Mouse (Mus musculus) hindbrain, embryonic 11.5 days (tissue): Measurements from ENCODE around the gene Epha3. TPM values are rescaled to one million over a fixed set of nuclear protein-coding genes. Genes with fewer than 3 reads are reported as not detected.
A peak's percentile ranks its signal among the peaks of the same experiment; 100 is the strongest.

Experiments used
- ATAC-seq: fragments of 200-750 bp; cut with Nextera tagmentation; 2 replicates; pipeline ENCODE4 v1.8.0; 2017; ENCODE audit warnings: mild to moderate bottlenecking, moderate TSS enrichment, moderate library complexity; ENCODE audit not compliant: low FRiP score
- DNase-seq: peaks from one replicate; pipeline ENCODE4 v3.0.0-alpha.2; 2015; ENCODE audit warnings: low spot score
- H3K27ac ChIP-seq: fragments of 300-500 bp; sonication (generic); 2 replicates; pipeline ENCODE4 v1.5.1; 2014; ENCODE audit warnings: mild to moderate bottlenecking, low read depth, low read length
- H3K27me3 ChIP-seq: fragments of 300-500 bp; sonication (generic); 2 replicates; pipeline ENCODE4 v1.6.1; 2014; ENCODE audit warnings: mild to moderate bottlenecking, low read length, moderate library complexity, mixed read lengths; ENCODE audit not compliant: control insufficient read depth, insufficient read depth
- H3K36me3 ChIP-seq: fragments of 300-500 bp; sonication (generic); 2 replicates; pipeline ENCODE4 v1.6.1; 2014; ENCODE audit warnings: mild to moderate bottlenecking, low read length, moderate library complexity, mixed read lengths; ENCODE audit not compliant: control insufficient read depth, insufficient read depth
- H3K4me1 ChIP-seq: fragments of 300-500 bp; sonication (generic); replicated peaks from 2 replicates; pipeline ENCODE4 v1.6.1; 2014; ENCODE audit warnings: low read length, mixed read lengths; ENCODE audit not compliant: control insufficient read depth, insufficient read depth
- H3K4me2 ChIP-seq: fragments of 300-500 bp; sonication (generic); replicated peaks from 2 replicates; pipeline ENCODE4 v1.6.1; 2014; ENCODE audit warnings: mild to moderate bottlenecking, low read depth, low read length
- H3K4me3 ChIP-seq: fragments of 300-500 bp; sonication (generic); 2 replicates; pipeline ENCODE4 v1.5.1; 2014; ENCODE audit warnings: low read depth, low read length
- H3K9ac ChIP-seq: fragments of 300-500 bp; sonication (generic); 2 replicates; pipeline ENCODE4 v1.6.1; 2014; ENCODE audit warnings: low read depth, low read length
- H3K9me3 ChIP-seq: fragments of 300-500 bp; sonication (generic); 2 replicates; pipeline ENCODE4 v1.6.1; 2016; ENCODE audit warnings: low read length; ENCODE audit not compliant: control insufficient read depth
- WGBS: fragments of 180-500 bp; shearing (Covaris S2); extraction: QIAGEN DNeasy Blood & Tissue Kit; methylation state at CpG from one replicate; pipeline ENCODE4 v1.1.7; 2014; 5-methylcytosine and 5-hydroxymethylcytosine counted together
- polyA plus RNA-seq: library from polyadenylated mRNA; unstranded; fragments of >200 nt; fragmentation: Nextera tagmentation; extraction: Ambion mirVana; gene quantifications from 2 replicates; pipeline ENCODE4 v1.2.1, GENCODE M21; 2014

Gene Epha3
- polyA plus RNA-seq, 1 experiment from 2014 or later, result 68.6 TPM

DNA sequence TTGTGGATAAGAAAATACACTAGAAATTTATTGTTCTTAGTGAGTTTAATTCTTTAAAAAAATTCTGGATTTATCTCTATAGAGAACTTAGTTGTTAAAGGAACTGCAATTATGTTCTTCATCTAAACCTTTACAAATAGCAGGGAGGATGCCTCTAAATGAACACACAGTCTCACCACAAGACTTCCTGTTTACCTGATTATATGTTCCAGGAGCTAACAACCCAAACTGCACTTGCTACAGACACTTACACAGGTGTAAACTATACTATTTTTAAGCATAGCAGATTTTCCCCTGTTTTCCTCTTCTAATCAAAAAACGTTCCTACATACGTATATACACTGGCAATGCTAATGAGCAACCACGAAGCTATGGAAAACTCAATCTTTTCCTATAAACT, 13.7 kb downstream of the Epha3 start:
- Histone ChIP-seq H3K4me1 (no peaks in the 10 kb centered on the region), H3K9ac (no peak overlapping the region), H3K27ac (no peak overlapping the region), H3K4me3 (no peak overlapping the region), H3K36me3 (no peaks in the 10 kb centered on the region), H3K4me2 (no peak overlapping the region), H3K9me3 (no peaks in the 10 kb centered on the region), H3K27me3 (no peaks in the 10 kb centered on the region)
- WGBS, result 87% methylated on average over 3 of the region's 3 CpGs
- DNase-seq (no peak), ATAC-seq (no peak)

DNA sequence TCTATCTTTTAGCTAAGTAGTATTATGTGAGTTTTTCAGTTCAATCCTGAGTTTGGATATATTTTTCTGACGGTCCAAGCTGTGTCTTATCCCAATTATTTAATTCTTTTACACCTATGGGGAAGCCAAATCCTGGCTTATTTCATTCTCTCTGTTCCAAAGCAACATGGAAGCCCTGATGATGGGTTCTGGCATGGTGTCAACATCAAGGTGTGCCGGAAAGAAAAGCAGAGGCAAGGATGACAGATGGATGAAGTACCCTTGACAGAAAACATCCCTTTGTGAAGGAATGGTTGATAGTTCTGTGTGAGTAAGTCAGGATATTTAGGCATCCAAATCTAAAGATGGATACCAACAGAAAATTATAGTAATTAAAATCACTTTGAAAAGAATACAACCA, 21.1 kb downstream of the Epha3 start:
- H3K4me2 ChIP-seq, result no peak overlapping the region
- H3K36me3 ChIP-seq, result no peaks in the 10 kb centered on the region
- DNase-seq, result no peak
- no peak overlapping the region for H3K4me3 ChIP-seq
- H3K27me3 ChIP-seq, result no peaks in the 10 kb centered on the region
- no peaks in the 10 kb centered on the region for H3K9me3 ChIP-seq
- no peak for ATAC-seq
- no peak overlapping the region for H3K27ac ChIP-seq
- H3K4me1 ChIP-seq, result no peaks in the 10 kb centered on the region
- no peak overlapping the region for H3K9ac ChIP-seq
- 94% methylated on average over 2 of the region's 2 CpGs for WGBS

DNA sequence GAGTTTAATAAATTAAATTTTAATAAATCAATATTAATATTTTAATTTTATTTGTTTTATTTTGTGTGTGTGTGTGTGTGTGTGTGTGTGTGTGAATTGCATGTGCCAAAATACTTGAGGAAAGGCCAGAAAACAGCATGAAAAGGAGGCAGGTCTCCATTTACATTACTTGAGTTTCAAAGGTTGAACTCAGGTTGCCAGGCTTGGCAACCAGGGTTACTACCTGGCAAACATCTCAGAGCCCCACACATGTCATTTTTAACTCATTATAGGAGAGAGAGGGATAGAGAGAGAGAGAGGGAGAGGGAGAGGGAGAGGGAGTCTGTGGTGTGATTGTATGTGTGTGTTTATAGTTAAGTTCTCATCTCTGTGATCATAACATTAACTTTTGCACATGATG, 26.5 kb downstream of the Epha3 start:
- Histone ChIP-seq H3K36me3 (no peaks in the 10 kb centered on the region), H3K27me3 (no peaks in the 10 kb centered on the region), H3K27ac (no peak overlapping the region), H3K4me1 (no peaks in the 10 kb centered on the region), H3K9ac (no peak overlapping the region), H3K4me3 (no peak overlapping the region), H3K9me3 (no peaks in the 10 kb centered on the region), H3K4me2 (no peak overlapping the region)
- DNase-seq (no peak), ATAC-seq (no peak)

DNA sequence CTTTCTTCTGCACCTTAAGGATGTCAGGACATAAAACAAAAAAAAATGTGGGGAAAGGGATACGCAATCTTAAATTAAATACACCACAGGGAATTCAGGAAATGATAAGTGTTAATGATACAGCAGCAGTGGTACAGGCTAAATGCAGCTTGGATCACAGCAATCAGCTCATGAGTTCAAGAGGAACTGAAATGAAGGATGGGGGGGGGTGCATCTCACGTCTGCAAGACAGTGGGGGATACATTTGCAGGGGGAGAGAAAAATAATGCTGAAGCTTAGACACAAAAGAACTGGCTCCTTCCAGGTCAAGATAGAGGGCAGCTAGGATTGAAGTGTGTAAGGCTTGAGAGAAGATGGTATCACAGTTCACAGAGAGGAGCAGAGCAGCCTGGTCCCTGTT, 42.8 kb downstream of the Epha3 start:
- Histone ChIP-seq H3K27me3 (no peaks in the 10 kb centered on the region), H3K9ac (no peak overlapping the region), H3K36me3 (no peaks in the 10 kb centered on the region), H3K9me3 (no peaks in the 10 kb centered on the region), H3K4me3 (no peak overlapping the region), H3K4me1 (no peaks in the 10 kb centered on the region), H3K27ac (no peak overlapping the region), H3K4me2 (no peak overlapping the region)
- DNase-seq, result no peak
- WGBS, result 36% methylated on average over 2 of the region's 2 CpGs
- ATAC-seq, result peak; percentile 48

DNA sequence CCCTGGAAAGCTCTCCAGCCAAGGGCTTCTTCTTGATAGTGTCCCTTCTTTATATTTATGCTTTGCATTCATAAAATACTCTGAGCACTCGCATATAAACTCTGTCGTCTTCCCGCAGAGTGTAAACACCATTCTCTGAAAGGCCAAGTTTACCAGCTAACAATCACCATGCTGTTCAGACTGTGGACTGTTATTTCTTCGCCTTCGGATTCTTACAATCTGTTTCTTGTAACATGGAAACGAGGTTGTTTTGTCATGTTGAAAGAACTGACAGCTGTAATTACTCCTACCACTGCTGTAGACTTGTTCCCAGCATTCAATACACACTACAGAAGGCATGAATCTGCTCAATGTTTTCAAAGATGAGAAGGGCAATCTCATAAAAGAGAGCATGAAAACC, 46.4 kb downstream of the Epha3 start:
- no peaks in the 10 kb centered on the region for H3K36me3 ChIP-seq
- no peak overlapping the region for H3K9ac ChIP-seq
- no peaks in the 10 kb centered on the region for H3K27me3 ChIP-seq
- ATAC-seq, result peak; percentile 50; the same call in 1 of the 2 replicates
- H3K9me3 ChIP-seq, result no peaks in the 10 kb centered on the region
- no peaks in the 10 kb centered on the region for H3K4me1 ChIP-seq
- no peak overlapping the region for H3K4me3 ChIP-seq
- H3K4me2 ChIP-seq, result no peak overlapping the region
- peak overlapping the region; percentile 61; the same call in 1 of the 2 replicates for H3K27ac ChIP-seq
- DNase-seq, result peak; percentile 25
- 41% methylated on average over 6 of the region's 6 CpGs for WGBS

DNA sequence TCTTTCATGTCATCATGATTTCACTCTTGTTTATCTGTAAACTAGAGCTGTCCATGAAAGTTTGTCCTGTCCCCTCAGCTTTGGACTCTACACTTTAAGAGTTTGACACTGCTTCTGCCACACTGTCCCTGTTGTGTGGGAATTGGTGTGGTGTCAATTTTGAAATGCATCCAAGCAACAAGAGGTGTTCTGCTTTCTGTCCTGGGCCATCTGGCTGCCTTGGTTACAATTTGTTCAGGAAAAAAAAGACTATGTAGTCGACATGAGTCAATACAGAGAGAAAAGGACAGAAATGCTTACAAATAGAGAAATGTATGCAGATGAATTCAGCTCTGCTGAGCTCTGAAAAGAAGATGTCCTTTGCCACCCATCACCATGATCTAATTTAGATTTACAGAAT, 47.3 kb downstream of the Epha3 start:
- no peak for DNase-seq

DNA sequence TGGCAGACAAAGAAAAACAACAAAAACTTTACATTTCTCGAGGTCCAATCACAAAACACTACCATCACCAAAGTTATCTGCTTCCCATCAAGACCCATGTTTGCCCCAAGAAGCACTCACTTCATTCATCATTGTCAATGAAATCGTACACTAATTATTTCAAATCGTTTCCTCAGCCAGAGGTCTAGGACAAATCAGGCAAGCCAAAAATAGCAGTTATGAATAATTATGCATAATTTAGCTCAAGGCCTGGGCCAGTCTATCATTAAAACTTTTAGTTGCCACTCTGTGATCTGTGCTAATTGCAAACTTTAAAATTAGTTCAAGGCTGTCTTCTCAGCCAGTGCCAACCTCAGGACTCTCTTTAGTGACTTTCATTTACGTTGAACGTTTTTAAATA, 54.1 kb downstream of the Epha3 start:
- Histone ChIP-seq H3K27me3 (no peaks in the 10 kb centered on the region), H3K9me3 (no peaks in the 10 kb centered on the region), H3K9ac (no peak overlapping the region), H3K4me1 (no peaks in the 10 kb centered on the region), H3K4me2 (no peak overlapping the region), H3K4me3 (no peak overlapping the region), H3K27ac (no peak overlapping the region), H3K36me3 (no peaks in the 10 kb centered on the region)
- 59% methylated on average over 5 of the region's 5 CpGs for WGBS
- DNase-seq (no peak), ATAC-seq (no peak)

More for the DNA sequence above, 47.3 kb downstream of the Epha3 start:
- Histone ChIP-seq H3K4me1 (no peaks in the 10 kb centered on the region), H3K36me3 (no peaks in the 10 kb centered on the region), H3K4me2 (no peak overlapping the region), H3K9ac (no peak overlapping the region), H3K27me3 (no peaks in the 10 kb centered on the region), H3K27ac (no peak overlapping the region; the same call in 1 of the 2 replicates), H3K4me3 (no peak overlapping the region), H3K9me3 (no peaks in the 10 kb centered on the region)
- 33% methylated on average over 1 of the region's 1 CpGs for WGBS
- 0 out of 2 replicates have a peak, but pooled peaks have one; percentile 44 for ATAC-seq

DNA sequence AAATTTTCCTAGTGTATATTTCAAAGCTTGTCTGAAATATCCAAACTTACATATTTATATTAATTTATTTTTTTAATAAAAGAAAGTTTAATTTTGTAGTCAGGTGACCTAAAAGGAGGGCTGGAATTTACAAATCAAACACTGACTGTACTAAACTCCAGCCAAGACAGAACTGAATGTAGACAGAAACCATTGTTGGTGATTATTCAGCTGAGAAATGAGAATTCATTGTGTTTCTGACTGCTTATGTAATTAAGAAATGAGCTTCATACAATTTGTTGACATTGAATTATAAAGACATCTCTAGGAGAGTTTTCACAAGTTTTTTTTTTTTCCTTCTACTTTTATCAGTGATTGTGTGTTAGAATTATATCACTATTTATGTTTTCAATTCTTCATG, 55.0 kb downstream of the Epha3 start:
- DNase-seq (no peak), ATAC-seq (no peak)

DNA sequence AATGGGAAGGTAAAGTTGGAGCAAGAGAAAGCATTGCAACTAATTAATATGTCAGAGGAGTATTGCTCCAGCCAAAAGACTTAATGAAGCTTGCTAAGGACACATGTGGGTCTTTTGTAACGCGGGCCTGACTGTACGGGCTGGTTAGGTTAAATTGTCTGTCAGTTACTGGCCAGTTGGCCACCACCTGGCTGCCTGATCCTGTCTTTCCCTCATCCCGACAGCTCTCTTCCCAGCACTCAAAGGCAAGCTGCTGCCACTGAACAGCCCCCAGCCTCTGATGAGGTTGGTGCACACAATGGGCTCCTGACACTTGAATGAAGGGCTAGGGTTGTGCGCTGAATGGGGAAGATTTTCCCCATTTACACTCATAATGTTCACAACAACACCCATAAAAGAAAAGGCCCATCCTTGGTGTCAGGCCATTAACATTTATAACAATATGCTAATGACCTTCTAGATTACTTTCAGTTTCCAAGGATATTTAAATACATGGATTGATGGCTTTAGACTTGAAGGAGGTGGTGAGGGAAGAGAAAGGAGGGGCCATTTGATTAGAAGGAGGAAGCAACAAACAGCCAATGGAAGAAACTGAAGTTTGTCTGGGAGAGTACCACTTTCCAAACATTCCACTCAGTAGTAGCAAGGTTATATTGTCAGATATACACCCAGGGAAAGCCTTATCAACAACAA, 57.4 kb downstream of the Epha3 start:
- 17% methylated on average over 5 of the region's 5 CpGs for WGBS
- Histone ChIP-seq H3K27ac (peak overlapping the region; percentile 33), H3K4me2 (no peak overlapping the region)

More for the DNA sequence above, 55.0 kb downstream of the Epha3 start:
- Histone ChIP-seq H3K4me1 (no peaks in the 10 kb centered on the region), H3K36me3 (no peaks in the 10 kb centered on the region), H3K27ac (no peak overlapping the region), H3K27me3 (no peaks in the 10 kb centered on the region), H3K4me2 (no peak overlapping the region), H3K9ac (no peak overlapping the region), H3K9me3 (no peaks in the 10 kb centered on the region), H3K4me3 (no peak overlapping the region)

More for the DNA sequence above, 57.4 kb downstream of the Epha3 start:
- Histone ChIP-seq H3K36me3 (no peaks in the 10 kb centered on the region), H3K4me3 (no peak overlapping the region), H3K27me3 (no peaks in the 10 kb centered on the region), H3K4me1 (no peaks in the 10 kb centered on the region), H3K9ac (no peak overlapping the region), H3K9me3 (no peaks in the 10 kb centered on the region)
- peak; percentile 76 for DNase-seq
- ATAC-seq, result peak; percentile 98
